Mouse (Mus musculus) retina, embryonic 14.5 days (tissue): Measurements from ENCODE around the gene Cep63.
A peak's percentile ranks its signal among the peaks of the same experiment; 100 is the strongest.

Experiments
- DNase-seq: peaks from one replicate; pipeline ENCODE4 v3.0.0-alpha.2; 2015; ENCODE audit warnings: low spot score

Gene Cep63

DNA sequence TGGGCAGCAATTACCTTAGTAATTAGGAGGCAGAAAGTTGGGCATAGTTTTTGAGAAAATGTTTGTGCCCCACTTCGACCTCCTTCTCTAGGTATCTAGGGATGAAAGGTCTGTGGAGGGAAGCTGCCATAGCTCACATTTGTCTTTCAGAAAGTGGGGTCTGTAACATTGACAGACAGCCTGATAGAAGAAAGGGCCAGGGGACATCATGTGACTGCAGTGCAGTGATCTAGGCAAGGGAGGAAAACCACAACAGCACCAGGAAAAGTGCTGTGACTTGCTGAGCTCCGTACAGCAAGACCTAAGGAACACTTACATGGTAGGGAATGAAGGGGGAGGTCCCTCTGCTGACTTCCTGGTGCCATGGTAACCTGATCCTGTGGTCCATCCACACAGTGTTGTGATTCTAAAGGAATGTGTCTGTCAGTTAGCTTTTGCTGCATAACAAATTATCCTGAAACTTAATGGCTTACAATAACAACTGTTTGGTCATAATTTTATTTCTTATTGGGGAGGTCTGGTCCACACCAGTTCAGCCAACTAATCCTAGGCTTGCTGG lies 5.3 kb upstream of the Cep63 start:
- no peak for DNase-seq

DNA sequence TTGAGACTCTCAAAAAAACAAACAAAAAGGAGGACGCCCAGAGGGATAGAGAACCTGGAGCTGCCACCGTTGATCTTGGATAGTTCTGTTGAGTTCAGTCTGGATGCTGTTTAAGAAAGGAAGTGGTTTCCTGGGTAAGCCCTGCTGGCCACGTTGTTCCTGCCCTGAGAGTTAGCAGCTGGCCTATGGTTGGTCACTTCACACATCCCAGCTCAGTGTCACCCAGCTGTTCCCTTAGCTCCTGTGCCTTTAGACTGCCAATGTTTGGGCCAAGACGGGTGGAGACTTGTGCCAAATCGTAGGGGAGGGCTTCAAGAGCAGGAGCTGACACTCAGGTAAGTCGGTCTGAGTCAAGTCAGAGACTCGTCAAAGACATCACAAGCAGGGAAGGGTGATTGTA lies 2.7 kb upstream of the Cep63 start:
- no peak for DNase-seq

DNA sequence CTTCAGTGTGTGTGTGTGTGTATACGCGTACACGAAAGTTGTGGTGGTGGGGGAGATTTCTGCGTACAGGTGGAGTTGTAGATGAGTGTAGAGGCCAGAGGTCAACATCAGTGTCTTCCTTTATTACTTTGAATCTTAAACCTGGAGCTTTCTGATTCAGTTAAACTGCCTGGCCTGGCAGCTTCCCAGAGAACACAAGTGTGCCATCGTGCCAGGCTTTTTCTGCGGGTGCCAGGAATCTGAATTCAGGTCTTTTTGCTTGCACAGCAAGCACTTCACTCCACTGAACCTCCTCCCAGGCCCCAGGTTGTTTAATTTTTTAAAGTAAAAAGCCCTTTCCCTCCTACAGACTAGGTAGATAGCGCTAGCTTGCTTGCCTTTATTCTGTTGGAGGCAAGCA lies 1.1 kb upstream of the Cep63 start:
- no peak for DNase-seq

DNA sequence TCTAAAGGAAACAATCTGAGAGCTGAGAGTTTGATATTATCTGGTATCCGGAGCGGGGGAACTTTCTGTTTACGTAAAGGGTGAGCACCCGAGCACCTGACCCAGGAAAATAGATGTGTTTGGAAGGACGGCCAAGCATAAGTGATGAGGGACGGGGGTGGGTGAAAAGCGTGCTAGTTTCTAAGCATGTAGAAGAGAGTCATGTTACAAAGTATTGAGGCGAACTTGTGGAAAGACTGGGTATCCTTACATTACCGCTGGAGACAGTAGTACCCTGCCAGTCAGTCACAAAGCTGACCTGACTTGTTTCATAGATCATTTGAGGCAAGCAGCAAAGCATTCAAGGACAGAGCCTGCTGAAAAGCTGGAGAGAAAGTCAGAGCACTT lies 498 bp upstream of the Cep63 start:
- DNase-seq = no peak

DNA sequence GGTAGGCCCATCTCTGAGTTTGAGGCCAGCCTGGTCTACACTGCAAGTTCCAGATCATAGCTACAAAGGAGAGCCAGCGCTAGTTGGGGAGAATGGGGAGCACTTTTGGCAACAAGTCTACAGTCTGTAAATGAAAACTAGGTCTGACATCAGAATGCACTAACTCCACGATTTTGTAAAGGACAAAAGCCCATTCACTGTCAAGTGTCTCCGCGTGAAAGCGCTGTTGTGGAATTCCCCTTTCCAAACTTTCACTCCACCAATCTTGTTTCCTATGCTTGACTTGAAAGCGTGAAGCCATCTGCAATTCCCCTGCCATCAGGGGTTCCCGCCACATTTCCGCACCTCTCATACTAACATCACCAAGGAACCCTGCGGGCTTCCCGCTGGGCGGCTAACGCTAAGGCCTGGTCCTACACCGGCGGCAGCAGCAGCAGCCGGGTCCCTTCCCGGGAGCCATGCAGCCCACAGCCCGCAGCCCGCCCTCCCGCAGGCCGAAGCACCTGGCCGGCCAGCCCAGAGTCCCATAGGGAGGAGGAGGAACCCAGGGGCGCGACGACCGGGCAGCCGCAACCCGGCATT lies 842 bp downstream of the Cep63 start:
- DNase-seq = peak; percentile 65

DNA sequence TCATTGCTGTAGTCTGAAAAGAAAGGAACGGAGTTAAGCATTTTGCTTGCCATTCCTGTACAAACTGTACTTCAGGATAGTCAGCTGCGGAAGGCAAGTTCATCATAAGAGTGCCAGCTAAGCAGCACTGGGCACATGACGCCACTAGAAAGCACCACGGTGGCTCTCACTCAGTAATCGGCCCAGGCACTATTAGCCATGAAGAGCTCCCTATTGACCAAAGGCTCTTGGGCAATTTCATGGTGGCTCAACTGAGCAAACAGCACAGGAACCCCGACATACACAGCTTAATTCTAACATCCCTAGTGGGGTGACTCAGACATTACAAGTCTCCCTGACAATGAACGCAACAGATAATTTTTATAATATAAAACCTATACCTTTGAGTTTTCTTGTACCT lies 2.8 kb downstream of the Cep63 start:
- no peak for DNase-seq

DNA sequence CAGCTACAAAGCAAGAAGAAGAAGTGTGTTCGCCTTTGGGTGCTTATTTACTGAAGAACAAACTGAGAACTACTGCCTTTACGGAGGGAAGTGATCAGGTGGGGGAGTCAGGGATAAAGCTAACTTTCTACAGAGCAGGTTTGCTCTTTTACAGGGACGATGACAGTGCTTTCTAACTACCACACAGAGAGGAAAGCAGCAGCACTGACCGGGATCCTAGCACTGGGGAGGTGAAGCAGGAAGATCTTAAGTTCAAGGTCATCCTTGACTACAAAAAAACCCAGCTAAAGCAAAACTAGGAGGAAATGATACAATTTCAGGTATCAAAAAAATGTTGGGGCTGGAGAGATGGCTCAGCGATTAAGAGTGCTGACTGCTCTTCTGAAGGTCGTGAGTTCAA lies 3.5 kb downstream of the Cep63 start:
- DNase-seq = no peak

DNA sequence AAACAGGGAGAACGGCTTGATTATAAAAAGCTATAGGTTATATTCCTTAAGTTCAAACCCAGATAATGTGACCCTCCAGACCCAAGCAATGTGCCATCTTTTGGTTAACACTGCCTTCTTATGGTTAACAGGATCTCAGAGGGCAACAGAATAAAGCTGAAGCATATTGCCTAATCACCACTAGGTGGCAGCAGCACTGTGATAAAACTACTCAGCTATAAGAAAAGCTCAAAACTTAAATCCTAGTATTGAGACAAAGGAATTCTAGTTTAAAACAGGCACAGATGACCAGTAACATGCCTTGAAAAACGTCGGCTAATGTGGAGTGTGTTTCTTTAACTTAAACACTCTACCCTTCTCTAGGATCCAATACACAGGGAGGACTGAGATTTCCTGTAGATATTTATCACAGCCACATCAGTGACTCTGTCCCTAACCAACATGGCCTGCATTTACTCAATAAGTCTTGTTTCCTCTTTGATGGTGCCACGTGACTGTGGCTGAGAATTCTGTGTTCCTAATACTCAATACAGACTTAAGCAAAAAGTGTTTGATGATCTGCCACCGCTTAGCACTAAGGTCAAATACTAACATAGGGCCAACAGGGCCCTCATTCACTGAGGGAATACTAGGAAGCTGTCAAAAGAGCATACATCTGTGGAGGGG lies 4.0 kb downstream of the Cep63 start:
- DNase-seq = peak; percentile 93

DNA sequence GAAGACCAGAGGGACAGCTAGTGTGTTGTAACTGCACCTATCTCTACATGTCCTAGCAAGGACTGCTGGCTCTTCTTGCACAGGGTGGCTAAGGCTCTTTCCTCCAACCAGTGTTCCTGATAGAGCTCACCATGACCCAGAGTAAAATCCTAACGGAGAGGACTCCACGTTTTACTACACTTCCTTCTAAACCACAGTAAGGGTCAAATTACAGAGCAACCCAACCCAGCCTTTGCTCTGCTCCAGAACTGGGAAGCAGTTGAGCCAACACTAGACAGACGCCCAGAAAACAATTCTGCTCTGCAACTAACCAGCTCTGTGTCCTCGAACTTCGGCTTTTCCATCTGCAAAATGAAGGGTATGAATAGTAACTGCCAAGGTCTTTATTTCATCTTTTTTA lies 4.9 kb downstream of the Cep63 start:
- DNase-seq = no peak

DNA sequence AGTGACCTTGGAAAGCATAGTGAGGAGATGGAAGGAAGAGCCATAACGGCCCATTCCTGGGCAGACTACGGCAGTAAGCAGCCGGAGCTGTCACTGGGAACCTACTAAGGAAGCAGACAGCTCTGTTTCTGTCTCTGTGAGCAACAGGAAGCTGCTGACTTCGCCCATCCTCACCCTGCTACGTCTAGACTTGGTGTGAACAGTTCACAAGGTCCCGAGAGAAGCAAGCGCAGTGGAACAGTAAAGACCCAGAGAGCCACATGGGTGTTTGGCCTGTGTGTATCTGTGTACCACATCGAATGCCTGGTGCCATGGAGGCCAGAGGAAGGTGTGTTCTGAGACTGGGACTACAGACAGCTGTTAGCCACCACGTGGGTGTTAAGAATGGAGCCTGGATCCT lies 10.1 kb downstream of the Cep63 start:
- no peak for DNase-seq

DNA sequence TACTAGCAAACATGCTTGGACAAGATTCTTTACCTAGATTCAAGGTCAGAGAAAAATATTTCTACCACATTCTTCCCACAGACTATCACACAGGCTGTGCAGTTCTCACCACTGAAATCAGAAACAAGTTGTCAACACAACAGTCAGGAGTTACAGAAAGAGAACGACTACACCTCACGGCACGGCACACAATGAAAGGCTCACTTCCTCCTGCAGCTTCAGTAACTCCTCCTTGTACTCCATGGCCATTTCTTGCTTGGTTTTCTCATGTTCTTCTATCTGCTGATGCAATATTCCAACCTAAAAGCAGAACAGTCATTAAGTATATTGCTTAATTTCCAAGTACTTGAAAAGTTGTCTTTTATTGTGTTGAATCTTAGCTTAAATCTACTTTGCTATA lies 11.3 kb downstream of the Cep63 start:
- DNase-seq = no peak

DNA sequence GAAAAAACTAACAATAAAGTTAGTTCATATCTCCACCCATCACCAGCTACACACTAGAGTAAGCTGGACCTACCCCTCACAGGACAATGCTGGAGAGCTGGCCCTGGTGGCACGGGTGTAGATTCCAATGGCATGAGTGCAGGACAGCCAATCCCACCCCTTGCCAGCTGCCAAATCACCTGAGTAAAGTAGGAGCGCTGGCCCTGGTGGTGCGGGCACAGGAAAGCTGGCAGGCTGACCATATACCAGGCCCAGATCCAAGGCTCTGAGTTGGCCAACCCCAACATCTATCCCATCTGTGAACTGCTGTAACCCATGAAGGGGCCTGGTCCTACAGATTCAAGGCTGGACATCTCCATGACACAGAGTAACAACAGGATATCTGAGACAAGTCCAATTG lies 17.1 kb downstream of the Cep63 start:
- no peak for DNase-seq

DNA sequence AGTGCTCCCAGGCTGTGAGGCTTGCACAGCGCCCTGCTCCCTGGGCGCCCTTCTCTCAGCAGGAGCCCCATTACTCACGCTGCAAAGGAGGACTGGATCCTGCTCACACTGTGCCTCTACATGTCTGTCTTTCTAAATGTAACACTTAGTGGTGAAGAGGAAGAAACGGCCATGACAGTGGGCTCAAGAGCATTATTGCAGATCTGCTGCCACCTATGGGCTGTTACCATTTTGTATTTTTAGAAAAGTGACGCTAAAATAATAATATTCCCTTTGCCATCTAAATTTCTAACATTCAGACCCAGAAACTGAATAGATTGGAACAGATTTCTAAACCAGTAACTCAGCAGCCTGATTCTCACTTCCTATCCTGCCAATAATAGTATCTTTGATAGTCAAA lies 18.9 kb downstream of the Cep63 start:
- DNase-seq = peak; percentile 48

DNA sequence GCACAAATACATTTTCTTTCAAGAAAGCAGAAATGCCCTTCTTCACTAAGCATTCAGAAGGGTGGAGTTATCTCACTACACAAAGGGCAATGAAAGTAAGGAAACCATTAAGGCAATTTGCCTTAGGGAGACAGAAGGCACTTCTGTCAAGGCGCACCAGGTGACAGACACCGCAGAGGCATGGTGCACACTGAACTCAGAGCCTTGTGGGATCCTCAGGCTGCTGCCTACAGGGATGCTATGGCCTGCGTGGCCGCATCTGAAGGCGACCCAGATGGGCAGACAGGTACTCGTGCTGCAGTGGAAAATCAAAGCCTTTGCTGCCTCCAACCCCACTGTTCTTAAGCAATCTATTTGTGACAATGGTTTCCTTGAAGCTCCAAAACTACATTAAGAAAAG lies 21.2 kb downstream of the Cep63 start:
- no peak for DNase-seq

DNA sequence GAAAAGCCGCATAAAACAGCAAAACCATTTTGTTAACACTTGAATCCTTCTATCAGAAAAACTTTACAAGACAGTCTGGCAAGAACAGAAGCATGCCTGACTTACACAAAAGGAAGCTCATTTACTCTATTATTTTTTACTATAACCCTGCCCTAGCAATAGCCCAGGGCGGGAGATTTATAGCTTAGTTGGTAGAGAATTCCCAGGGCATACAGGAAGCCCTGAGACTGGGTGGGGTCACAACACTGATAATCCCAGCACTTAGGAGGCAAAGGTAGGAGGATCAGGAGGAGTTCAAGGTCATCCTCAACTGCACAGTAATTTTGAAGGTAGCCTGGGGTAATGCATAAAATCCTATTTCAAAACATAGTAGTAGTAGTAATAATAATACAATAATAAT lies 24.7 kb downstream of the Cep63 start:
- DNase-seq = no peak

DNA sequence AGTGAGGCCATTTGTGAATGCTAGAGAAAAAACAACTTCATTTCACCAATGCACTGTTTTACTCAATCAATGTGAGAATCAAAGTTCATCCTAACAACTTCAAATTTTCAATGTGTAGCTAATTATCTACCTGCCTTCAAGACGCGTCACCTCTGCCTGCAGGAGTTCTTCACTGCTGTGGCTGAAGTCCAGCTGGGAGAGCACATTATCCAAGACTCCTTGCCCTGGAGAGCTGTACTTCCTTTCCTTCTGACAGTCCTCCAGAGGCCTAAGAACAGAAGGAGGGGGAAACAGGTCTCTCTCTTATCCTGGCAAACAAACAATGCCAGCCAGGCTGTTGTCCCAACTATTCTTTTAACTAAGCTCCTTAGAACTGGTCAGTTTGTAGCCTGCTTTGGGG lies 25.1 kb downstream of the Cep63 start:
- DNase-seq = no peak

DNA sequence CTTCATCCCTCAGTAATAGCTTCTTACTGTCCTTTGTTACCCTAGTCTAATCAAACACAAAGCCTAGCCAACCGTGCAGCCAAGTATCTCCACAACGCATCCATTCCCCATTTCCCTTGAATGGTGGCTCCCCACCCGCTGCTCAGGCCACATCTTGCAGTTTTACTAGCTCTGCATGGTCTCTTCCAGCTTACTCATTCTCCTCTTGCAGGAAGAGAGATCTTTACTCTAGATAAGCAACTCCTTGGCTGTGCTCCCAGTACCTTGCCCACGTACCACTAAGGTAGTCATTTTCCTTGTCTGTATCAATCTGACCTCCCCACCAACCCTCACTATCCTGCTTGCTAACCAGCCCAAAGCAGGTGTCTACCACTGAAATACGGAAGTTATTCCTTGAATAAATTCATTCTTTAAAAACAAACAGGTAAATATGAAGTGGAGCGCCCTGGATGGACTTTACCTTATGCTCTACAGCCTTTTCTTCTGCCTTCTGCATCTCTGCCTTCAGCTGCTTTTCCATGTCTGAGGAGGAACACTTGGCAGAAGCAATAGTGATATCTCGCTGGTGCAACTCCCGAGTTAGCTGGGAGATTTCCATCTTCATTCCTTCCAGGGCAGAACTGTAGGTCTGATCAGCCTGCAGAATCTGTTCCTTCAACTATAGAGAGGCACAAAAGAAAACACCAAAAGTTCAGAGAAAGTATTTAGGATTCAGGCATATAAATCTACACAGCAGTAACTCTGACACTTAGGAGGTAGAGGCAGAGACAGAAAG lies 30.5 kb downstream of the Cep63 start:
- DNase-seq = no peak

DNA sequence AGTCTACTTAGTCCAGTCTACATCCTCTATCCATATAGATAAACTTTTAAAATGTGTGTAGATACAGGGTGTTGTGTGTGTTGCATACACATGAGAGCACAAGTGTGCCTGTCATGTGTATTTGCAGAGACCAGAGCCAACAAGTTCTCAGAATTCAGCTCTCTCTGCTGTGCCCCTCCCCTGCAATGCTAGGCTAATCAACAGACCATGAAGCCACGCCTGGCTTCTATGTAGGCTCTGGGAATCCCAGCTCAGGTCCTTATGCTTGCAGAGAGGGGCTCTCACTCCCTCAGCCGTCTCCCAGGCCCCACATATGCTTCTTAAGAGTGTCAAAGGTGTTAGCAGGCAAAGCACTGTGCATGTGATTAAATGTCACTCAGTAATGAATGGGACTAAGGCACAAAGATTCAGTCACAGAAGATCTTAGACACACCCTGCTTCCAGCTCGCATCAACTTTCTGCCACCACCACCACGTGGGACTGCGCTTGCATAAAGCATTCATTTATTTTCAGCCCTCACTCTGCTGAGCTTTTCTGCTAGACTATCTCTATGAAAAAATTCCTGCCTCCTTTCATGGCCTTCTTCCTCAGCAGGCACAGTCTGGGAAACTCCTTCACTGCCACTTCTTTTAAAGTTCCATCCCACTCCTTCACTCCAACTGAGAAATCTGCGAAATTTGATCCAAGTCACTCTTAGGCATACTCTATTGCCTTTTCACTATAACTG lies 31.5 kb downstream of the Cep63 start:
- DNase-seq = no peak

DNA sequence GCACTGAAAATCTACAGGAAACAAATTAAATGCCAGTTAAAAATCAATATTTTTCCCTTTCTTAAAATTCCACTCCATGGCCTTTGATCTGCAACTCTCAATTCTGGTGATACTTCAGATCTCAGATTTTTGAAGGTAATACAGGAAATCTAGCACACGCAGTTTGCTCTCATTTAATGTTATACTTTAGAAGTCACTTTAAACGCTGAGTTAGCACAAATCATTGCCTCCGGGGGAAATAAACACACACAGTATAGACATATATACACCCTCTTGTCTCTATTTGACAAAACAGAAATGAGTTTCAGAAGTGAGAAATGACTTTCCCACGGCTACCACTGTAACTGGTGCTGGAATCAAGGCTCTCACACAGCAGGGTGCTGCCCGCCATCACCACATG lies 39.0 kb downstream of the Cep63 start:
- DNase-seq = no peak

DNA sequence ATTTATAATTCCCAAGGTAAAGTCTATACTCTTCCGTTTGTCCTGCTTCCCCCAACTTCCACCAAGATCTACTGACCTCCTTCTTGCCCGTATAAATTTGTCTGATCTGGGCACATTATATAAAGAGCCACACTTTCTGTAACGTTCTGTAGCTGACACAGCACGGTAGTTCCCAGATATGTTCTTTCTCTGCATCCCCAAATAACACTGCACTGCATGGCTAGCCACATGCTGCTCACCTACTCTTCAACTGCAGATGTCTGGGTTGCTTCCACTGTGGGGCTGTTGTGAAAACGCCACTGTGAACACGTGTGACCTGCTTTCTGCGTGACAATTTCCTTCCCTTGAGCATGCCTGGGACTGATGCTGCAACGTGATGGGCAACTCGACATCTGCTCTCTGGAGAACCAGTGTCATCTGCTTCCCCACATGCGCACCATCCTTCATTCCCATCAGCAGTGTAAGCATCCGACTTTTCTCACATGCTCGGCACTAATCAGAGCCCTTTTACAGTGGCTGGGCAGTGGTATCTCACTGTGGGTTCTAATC lies 44.3 kb downstream of the Cep63 start:
- DNase-seq = peak; percentile 12

DNA sequence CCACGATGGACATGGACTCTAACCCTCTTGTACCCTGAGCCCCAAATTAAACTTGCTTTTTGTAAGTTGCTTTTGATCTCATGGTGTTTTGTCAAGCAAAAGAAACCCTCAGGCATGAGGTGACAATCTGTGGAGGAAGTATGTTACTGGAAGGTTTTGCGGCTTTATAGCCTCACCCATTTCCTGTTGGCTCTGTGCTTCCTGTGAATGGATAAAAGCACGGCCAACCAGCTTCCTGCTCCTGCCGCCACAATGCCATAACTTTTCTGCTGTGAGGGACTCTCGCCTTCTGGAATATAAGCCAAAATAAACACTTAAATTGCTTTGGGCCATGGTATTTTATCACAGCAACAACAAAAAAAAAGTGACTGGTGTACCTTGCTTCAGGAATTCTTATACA lies 48.9 kb downstream of the Cep63 start:
- no peak for DNase-seq

DNA sequence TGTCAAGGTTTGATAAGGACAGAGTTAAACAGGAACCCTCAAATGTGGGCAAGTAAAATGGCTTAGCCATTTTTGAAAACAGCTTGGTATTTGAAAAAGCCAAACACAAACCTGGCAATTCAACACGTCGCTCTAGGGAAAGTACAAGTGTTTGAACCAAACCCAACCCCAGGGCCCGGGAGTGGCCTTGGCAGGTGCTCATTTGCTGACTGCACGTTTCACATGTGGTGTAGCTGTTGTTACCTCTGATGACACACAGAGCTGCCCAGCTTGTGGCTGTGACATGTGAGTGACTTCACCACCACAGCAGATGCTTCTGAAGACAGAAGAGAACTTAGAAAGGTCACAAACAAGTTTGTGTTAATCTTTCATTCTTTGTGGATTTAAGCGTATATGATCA lies 53.4 kb downstream of the Cep63 start:
- no peak for DNase-seq
